Mouse (Mus musculus) midbrain, embryonic 11.5 days (tissue): ENCODE data around the gene Psapl1. TPM values are rescaled to one million over a fixed set of nuclear protein-coding genes. Genes with fewer than 3 reads are reported as not detected.

Experiments
- ATAC-seq: fragments of 200-750 bp; cut with Nextera tagmentation; 2 replicates; pipeline ENCODE4 v1.8.0; 2017; ENCODE audit warnings: moderate TSS enrichment, moderate library complexity; ENCODE audit not compliant: low FRiP score
- DNase-seq: peaks from one replicate; pipeline ENCODE4 v3.0.0; 2015; ENCODE audit warnings: low spot score; ENCODE audit errors: missing footprints
- H3K27ac ChIP-seq: fragments of 300-500 bp; sonication (generic); 2 replicates; pipeline ENCODE4 v1.5.1; 2014; ENCODE audit warnings: low read depth, low read length
- H3K27me3 ChIP-seq: fragments of 300-500 bp; sonication (generic); 2 replicates; pipeline ENCODE4 v1.6.1; 2014; ENCODE audit warnings: mild to moderate bottlenecking, low read length, moderate library complexity, mixed read lengths; ENCODE audit not compliant: control insufficient read depth, insufficient read depth
- H3K36me3 ChIP-seq: fragments of 300-500 bp; sonication (generic); 2 replicates; pipeline ENCODE4 v1.6.1; 2014; ENCODE audit warnings: mild to moderate bottlenecking, low read length, moderate library complexity, mixed read lengths; ENCODE audit not compliant: control insufficient read depth, insufficient read depth
- H3K4me1 ChIP-seq: fragments of 300-500 bp; sonication (generic); 2 replicates; pipeline ENCODE4 v1.6.1; 2014; ENCODE audit warnings: low read length; ENCODE audit not compliant: control insufficient read depth, insufficient read depth
- H3K4me2 ChIP-seq: fragments of 300-500 bp; sonication (generic); 2 replicates; pipeline ENCODE4 v1.6.1; 2014; ENCODE audit warnings: mild to moderate bottlenecking, moderate library complexity
- H3K4me3 ChIP-seq: fragments of 300-500 bp; sonication (generic); 2 replicates; pipeline ENCODE4 v1.5.1; 2014; ENCODE audit warnings: low read depth, low read length
- H3K9ac ChIP-seq: fragments of 300-500 bp; sonication (generic); 2 replicates; pipeline ENCODE4 v1.6.1; 2014; ENCODE audit warnings: low read length
- H3K9me3 ChIP-seq: fragments of 300-500 bp; sonication (generic); 2 replicates; pipeline ENCODE4 v1.6.1; 2016; ENCODE audit warnings: low read length; ENCODE audit not compliant: control insufficient read depth
- WGBS: fragments of 180-500 bp; shearing (Covaris S2); extraction: QIAGEN DNeasy Blood & Tissue Kit; methylation state at CpG from one replicate; pipeline ENCODE4 v1.1.7; 2014; 5-methylcytosine and 5-hydroxymethylcytosine counted together
- polyA plus RNA-seq: library from polyadenylated mRNA; unstranded; fragments of >200 nt; fragmentation: Nextera tagmentation; extraction: Ambion mirVana; gene quantifications from 2 replicates; pipeline ENCODE4 v1.2.1, GENCODE M21; 2014

Psapl1 gene
- polyA plus RNA-seq, 1 experiment from 2014 or later, result 0.16 TPM

- Histone ChIP-seq H3K4me1 (peaks cover 19% of the 10 kb centered on the region), H3K4me2 (no peak overlapping the region), H3K9me3 (no peaks in the 10 kb centered on the region), H3K9ac (peak overlapping the region; percentile 24; the same call in 1 of the 2 replicates), H3K27ac (no peak overlapping the region), H3K36me3 (no peaks in the 10 kb centered on the region), H3K4me3 (no peak overlapping the region), H3K27me3 (no peaks in the 10 kb centered on the region)
- 49% methylated on average over 4 of the region's 4 CpGs for WGBS
- ATAC-seq (peak; percentile 28; the same call in 1 of the 2 replicates), DNase-seq (peak; percentile 89)
These were observed 9.2 kb upstream of the Psapl1 start for GRCm38 (mm10) chr5:36194631-36195030.

- Histone ChIP-seq H3K9me3 (no peaks in the 10 kb centered on the region), H3K4me3 (no peak overlapping the region), H3K27ac (no peak overlapping the region), H3K36me3 (no peaks in the 10 kb centered on the region), H3K27me3 (no peaks in the 10 kb centered on the region), H3K4me2 (no peak overlapping the region), H3K4me1 (peaks cover 15% of the 10 kb centered on the region), H3K9ac (no peak overlapping the region)
- ATAC-seq (peak; percentile 33; the same call in 1 of the 2 replicates), DNase-seq (no peak)
- 86% methylated on average over 4 of the region's 4 CpGs for WGBS
These were observed 8.4 kb upstream of the Psapl1 start for GRCm38 (mm10) chr5:36195436-36195835.

GRCm38 (mm10) chr5:36199519-36199918 is 4.3 kb upstream of the Psapl1 start:
- WGBS, result 94% methylated on average over 1 of the region's 1 CpGs
- Histone ChIP-seq H3K27ac (no peak overlapping the region), H3K9ac (no peak overlapping the region), H3K9me3 (no peaks in the 10 kb centered on the region), H3K4me3 (no peak overlapping the region), H3K4me1 (peaks cover 8% of the 10 kb centered on the region), H3K27me3 (no peaks in the 10 kb centered on the region), H3K36me3 (no peaks in the 10 kb centered on the region), H3K4me2 (no peak overlapping the region)
- DNase-seq (peak; percentile 49), ATAC-seq (no peak)

- H3K27ac ChIP-seq, result no peak overlapping the region
- H3K4me3 ChIP-seq, result no peak overlapping the region
- no peak overlapping the region for H3K4me2 ChIP-seq
- H3K9me3 ChIP-seq, result no peaks in the 10 kb centered on the region
- ATAC-seq, result no peak
- WGBS, result 88% methylated on average over 5 of the region's 5 CpGs
- DNase-seq, result peak; percentile 74
- no peaks in the 10 kb centered on the region for H3K27me3 ChIP-seq
- no peaks in the 10 kb centered on the region for H3K4me1 ChIP-seq
- no peaks in the 10 kb centered on the region for H3K36me3 ChIP-seq
- no peak overlapping the region for H3K9ac ChIP-seq
These were observed 1.0 kb upstream of the Psapl1 start for GRCm38 (mm10) chr5:36202781-36203180.

- H3K4me3 ChIP-seq, result no peak overlapping the region
- no peak overlapping the region for H3K9ac ChIP-seq
- H3K27me3 ChIP-seq, result no peaks in the 10 kb centered on the region
- ATAC-seq (no peak), DNase-seq (peak; percentile 70)
- H3K4me2 ChIP-seq, result no peak overlapping the region
- 93% methylated on average over 5 of the region's 5 CpGs for WGBS
- H3K9me3 ChIP-seq, result no peaks in the 10 kb centered on the region
- no peaks in the 10 kb centered on the region for H3K36me3 ChIP-seq
- no peak overlapping the region for H3K27ac ChIP-seq
- H3K4me1 ChIP-seq, result no peaks in the 10 kb centered on the region
These were observed 400 bp upstream of the Psapl1 start for GRCm38 (mm10) chr5:36203421-36203820.

GRCm38 (mm10) chr5:36205397-36205796 is 1.6 kb downstream of the Psapl1 start:
- Histone ChIP-seq H3K4me3 (no peak overlapping the region), H3K36me3 (no peaks in the 10 kb centered on the region), H3K9me3 (no peaks in the 10 kb centered on the region), H3K27ac (no peak overlapping the region), H3K4me1 (no peaks in the 10 kb centered on the region), H3K9ac (no peak overlapping the region), H3K4me2 (no peak overlapping the region), H3K27me3 (no peaks in the 10 kb centered on the region)
- ATAC-seq, result no peak
- WGBS, result 89% methylated on average over 11 of the region's 11 CpGs
- DNase-seq, result no peak

GRCm38 (mm10) chr5:36208803-36209202 is 5.0 kb downstream of the Psapl1 start:
- ATAC-seq (no peak), DNase-seq (no peak)
- Histone ChIP-seq H3K9ac (no peak overlapping the region), H3K36me3 (no peaks in the 10 kb centered on the region), H3K4me2 (no peak overlapping the region), H3K27me3 (no peaks in the 10 kb centered on the region), H3K4me1 (no peaks in the 10 kb centered on the region), H3K4me3 (no peak overlapping the region), H3K27ac (no peak overlapping the region), H3K9me3 (no peaks in the 10 kb centered on the region)
- 90% methylated on average over 3 of the region's 3 CpGs for WGBS

GRCm38 (mm10) chr5:36213310-36213709 is 9.5 kb downstream of the Psapl1 start:
- Histone ChIP-seq H3K9ac (no peak overlapping the region), H3K36me3 (no peaks in the 10 kb centered on the region), H3K4me3 (no peak overlapping the region), H3K4me1 (no peaks in the 10 kb centered on the region), H3K9me3 (peaks cover 5% of the 10 kb centered on the region), H3K27me3 (no peaks in the 10 kb centered on the region), H3K4me2 (no peak overlapping the region), H3K27ac (no peak overlapping the region)
- no peak for DNase-seq
- no peak for ATAC-seq
- 87% methylated on average over 10 of the region's 10 CpGs for WGBS

GRCm38 (mm10) chr5:36220105-36220504 is 16.3 kb downstream of the Psapl1 start:
- Histone ChIP-seq H3K27ac (no peak overlapping the region), H3K27me3 (no peaks in the 10 kb centered on the region), H3K4me1 (peaks cover 10% of the 10 kb centered on the region), H3K4me3 (no peak overlapping the region), H3K36me3 (no peaks in the 10 kb centered on the region), H3K4me2 (no peak overlapping the region), H3K9me3 (no peaks in the 10 kb centered on the region), H3K9ac (no peak overlapping the region)
- ATAC-seq (no peak), DNase-seq (peak; percentile 72)
- 70% methylated on average over 4 of the region's 4 CpGs for WGBS

GRCm38 (mm10) chr5:36220626-36221025 is 16.8 kb downstream of the Psapl1 start:
- WGBS, result 62% methylated on average over 6 of the region's 6 CpGs
- H3K27ac ChIP-seq, result no peak overlapping the region
- no peak for ATAC-seq

More at GRCm38 (mm10) chr5:36220626-36221025, 16.8 kb downstream of the Psapl1 start:
- no peaks in the 10 kb centered on the region for H3K27me3 ChIP-seq
- H3K9ac ChIP-seq, result no peak overlapping the region
- H3K4me3 ChIP-seq, result no peak overlapping the region
- peak; percentile 57 for DNase-seq
- no peaks in the 10 kb centered on the region for H3K36me3 ChIP-seq
- H3K4me1 ChIP-seq, result peaks cover 10% of the 10 kb centered on the region
- H3K9me3 ChIP-seq, result no peaks in the 10 kb centered on the region
- H3K4me2 ChIP-seq, result no peak overlapping the region
